Mouse (Mus musculus): ENCODE data around the gene Gpr31b.
"Not testable (repeated sequence)": the region's sequence is repeated elsewhere in the genome, so short reads cannot be mapped to it uniquely, and the experiment has no call there.

Gpr31b gene

GRCm38 (mm10) chr17:13052124-13052813 lies at the start of gene Gpr31b:
Gene Gpr31b (minus strand): TSS chr17:13052296.
- in situ Hi-C loops (cut with MboI; ENCODE audit: low sequenced_read_pairs) = not testable (repeated sequence)

- in situ Hi-C loops (cut with MboI; ENCODE audit: low sequenced_read_pairs) = not testable (repeated sequence)
Measured at GRCm38 (mm10) chr17:13092960-13093359, 40.9 kb upstream of the Gpr31b start.

GRCm38 (mm10) chr17:13092100-13092764 lies 40.1 kb upstream of the Gpr31b start:
- in situ Hi-C loops (cut with MboI; ENCODE audit: low sequenced_read_pairs) = not testable (repeated sequence)

GRCm38 (mm10) chr17:13091510-13091909 lies 39.4 kb upstream of the Gpr31b start:
- in situ Hi-C loops (cut with MboI; ENCODE audit: low sequenced_read_pairs) = not testable (repeated sequence)

- in situ Hi-C loops (cut with MboI; ENCODE audit: low sequenced_read_pairs) = not testable (repeated sequence)
Measured at GRCm38 (mm10) chr17:13069227-13069626, 17.1 kb upstream of the Gpr31b start.

GRCm38 (mm10) chr17:13067864-13068385 lies 15.8 kb upstream of the Gpr31b start:
- in situ Hi-C loops (cut with MboI; ENCODE audit: low sequenced_read_pairs) = not testable (repeated sequence)

- in situ Hi-C loops (cut with MboI; ENCODE audit: low sequenced_read_pairs) = not testable (repeated sequence)
Measured at GRCm38 (mm10) chr17:13062882-13063281, 10.8 kb upstream of the Gpr31b start.

- in situ Hi-C loops (cut with MboI; ENCODE audit: low sequenced_read_pairs) = not testable (repeated sequence)
Measured at GRCm38 (mm10) chr17:13060804-13061203, 8.7 kb upstream of the Gpr31b start, which contains the start of gene Tcp10b. Gene Tcp10b (plus strand): TSS chr17:13061104.

GRCm38 (mm10) chr17:13043846-13044673 lies 8.0 kb downstream of the Gpr31b start:
- in situ Hi-C loops (cut with MboI; ENCODE audit: low sequenced_read_pairs) = not testable (repeated sequence)

- in situ Hi-C loops (cut with MboI; ENCODE audit: low sequenced_read_pairs) = not testable (repeated sequence)
Measured at GRCm38 (mm10) chr17:13036627-13037192, 15.4 kb downstream of the Gpr31b start.

GRCm38 (mm10) chr17:13013316-13013715 lies 38.8 kb downstream of the Gpr31b start:
- in situ Hi-C loops (cut with MboI; ENCODE audit: low sequenced_read_pairs) = no loop called here

GRCm38 (mm10) chr17:13009887-13010286 lies 42.2 kb downstream of the Gpr31b start:
- in situ Hi-C loops (cut with MboI; ENCODE audit: low sequenced_read_pairs) = no loop called here

GRCm38 (mm10) chr17:13008528-13008927 lies 43.6 kb downstream of the Gpr31b start:
- in situ Hi-C loops (cut with MboI; ENCODE audit: low sequenced_read_pairs) = no loop called here

GRCm38 (mm10) chr17:13007730-13008425 lies 44.2 kb downstream of the Gpr31b start:
- in situ Hi-C loops (cut with MboI; ENCODE audit: low sequenced_read_pairs) = no loop called here

- in situ Hi-C loops (cut with MboI; ENCODE audit: low sequenced_read_pairs) = no loop called here
Measured at GRCm38 (mm10) chr17:13006984-13007383, 45.1 kb downstream of the Gpr31b start.

- in situ Hi-C loops (cut with MboI; ENCODE audit: low sequenced_read_pairs) = not testable (repeated sequence)
Measured at GRCm38 (mm10) chr17:13006546-13006945, 45.5 kb downstream of the Gpr31b start, which contains the start of gene Sod2. Gene Sod2 (plus strand): TSS chr17:13006846.

GRCm38 (mm10) chr17:13004436-13004835 lies 47.7 kb downstream of the Gpr31b start:
- in situ Hi-C loops (cut with MboI; ENCODE audit: low sequenced_read_pairs) = not testable (repeated sequence)

GRCm38 (mm10) chr17:13002243-13002642 lies 49.9 kb downstream of the Gpr31b start:
- in situ Hi-C loops (cut with MboI; ENCODE audit: low sequenced_read_pairs) = not testable (repeated sequence)

Measured in CH12F3 (cell line).